Mouse (Mus musculus) embryonic facial prominence, embryonic 11.5 days (tissue): ENCODE data around the gene Nrcam. TPM values are rescaled to one million over a fixed set of nuclear protein-coding genes. Genes with fewer than 3 reads are reported as not detected.

Experiments
- ATAC-seq: fragments of 200-750 bp; cut with Nextera tagmentation; replicated peaks from 2 replicates; pipeline ENCODE4 v1.8.0; 2017; ENCODE audit warnings: low read depth; ENCODE audit not compliant: insufficient number of reproducible peaks, low FRiP score, low TSS enrichment
- DNase-seq: peaks from one replicate; pipeline ENCODE4 v3.0.0-alpha.2; 2015; ENCODE audit warnings: low spot score
- H3K27ac ChIP-seq: fragments of 300-500 bp; sonication (generic); replicated peaks from 2 replicates; pipeline ENCODE4 v1.5.1; 2014; ENCODE audit warnings: mild to moderate bottlenecking, low read depth, low read length, control low read depth
- H3K27me3 ChIP-seq: fragments of 300-500 bp; sonication (generic); 2 replicates; pipeline ENCODE4 v1.6.1; 2014; ENCODE audit warnings: mild to moderate bottlenecking, low read length, moderate library complexity, mixed read lengths; ENCODE audit not compliant: control insufficient read depth, insufficient read depth
- H3K36me3 ChIP-seq: fragments of 300-500 bp; sonication (generic); replicated peaks from 2 replicates; pipeline ENCODE4 v1.6.1; 2014; ENCODE audit warnings: low read depth, mild to moderate bottlenecking, low read length, moderate library complexity, mixed read lengths; ENCODE audit not compliant: control insufficient read depth, insufficient read depth
- H3K4me1 ChIP-seq: fragments of 300-500 bp; sonication (generic); 2 replicates; pipeline ENCODE4 v1.6.1; 2014; ENCODE audit warnings: low read length, mixed read lengths; ENCODE audit not compliant: control insufficient read depth, insufficient read depth
- H3K4me2 ChIP-seq: fragments of 300-500 bp; sonication (generic); 2 replicates; pipeline ENCODE4 v1.6.1; 2014; ENCODE audit warnings: low read depth, mild to moderate bottlenecking, control low read depth, low read length, moderate library complexity
- H3K4me3 ChIP-seq: fragments of 300-500 bp; sonication (generic); 2 replicates; pipeline ENCODE4 v1.5.1; 2014; ENCODE audit warnings: low read depth, low read length, control low read depth
- H3K9ac ChIP-seq: fragments of 300-500 bp; sonication (generic); replicated peaks from 2 replicates; pipeline ENCODE4 v1.6.1; 2014; ENCODE audit warnings: mild to moderate bottlenecking, control low read depth, low read length
- H3K9me3 ChIP-seq: fragments of 300-500 bp; sonication (generic); replicated peaks from 2 replicates; pipeline ENCODE4 v1.6.1; 2016; ENCODE audit warnings: mild to moderate bottlenecking, low read length, inconsistent platforms, mixed read lengths; ENCODE audit not compliant: control insufficient read depth
- WGBS: fragments of 180-500 bp; shearing (Covaris S2); extraction: QIAGEN DNeasy Blood & Tissue Kit; methylation state at CpG from one replicate; pipeline ENCODE4 v1.1.7; 2014; 5-methylcytosine and 5-hydroxymethylcytosine counted together
- polyA plus RNA-seq: library from polyadenylated mRNA; unstranded; fragments of >200 nt; fragmentation: Nextera tagmentation; extraction: Ambion mirVana; gene quantifications from 2 replicates; pipeline ENCODE4 v1.2.1, GENCODE M21; 2014

Gene Nrcam
- polyA plus RNA-seq, 1 experiment from 2014 or later, result 22.3 TPM

DNA sequence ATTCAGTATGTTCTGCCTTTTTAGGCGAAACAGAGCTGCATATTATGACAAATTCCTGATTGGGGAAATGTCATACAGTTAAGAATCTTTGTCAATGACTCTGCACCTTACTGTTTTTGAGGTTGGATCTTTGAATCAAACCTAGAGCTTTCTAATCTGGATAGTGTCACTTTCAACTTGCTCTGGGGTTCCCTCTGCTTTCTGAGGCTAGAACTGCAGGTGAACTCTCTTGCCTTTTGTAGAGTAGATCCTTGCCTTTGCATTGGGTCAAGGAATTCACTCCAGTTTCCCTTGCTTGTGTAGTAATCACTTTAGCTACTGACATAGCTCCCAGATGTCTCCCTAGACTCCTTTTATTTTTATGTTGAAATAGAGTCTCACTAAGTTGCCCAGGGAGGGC is 123.1 kb downstream of the Nrcam start:
- Histone ChIP-seq H3K36me3 (no peaks in the 10 kb centered on the region), H3K4me2 (no peak overlapping the region), H3K4me3 (no peak overlapping the region), H3K4me1 (no peaks in the 10 kb centered on the region), H3K27me3 (no peaks in the 10 kb centered on the region), H3K9ac (no peak overlapping the region), H3K27ac (no peak overlapping the region), H3K9me3 (no peaks in the 10 kb centered on the region)
- DNase-seq (no peak), ATAC-seq (no peak)
- WGBS, result 72% methylated on average over 1 of the region's 1 CpGs

DNA sequence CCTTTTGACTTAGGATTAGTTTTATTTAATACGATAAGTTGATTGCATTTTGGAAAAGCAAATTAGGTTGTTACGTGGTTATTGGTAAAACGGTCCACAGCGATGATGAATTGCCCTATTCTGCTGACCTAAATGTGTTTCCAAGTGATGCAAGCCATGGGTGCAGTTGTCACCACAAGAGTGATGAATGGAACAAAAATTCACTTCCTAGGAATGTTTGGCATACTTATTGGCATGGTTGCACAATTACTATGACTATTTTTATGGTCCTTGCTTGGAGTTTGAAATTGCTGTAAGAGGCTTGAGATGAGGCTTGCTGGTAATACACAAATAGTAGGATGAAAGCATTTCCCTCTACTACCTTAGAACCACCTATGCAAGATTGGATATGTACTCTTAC is 125.1 kb downstream of the Nrcam start:
- DNase-seq (no peak), ATAC-seq (no peak)
- Histone ChIP-seq H3K4me2 (no peak overlapping the region), H3K4me3 (no peak overlapping the region), H3K36me3 (no peaks in the 10 kb centered on the region), H3K27ac (no peak overlapping the region), H3K9me3 (no peaks in the 10 kb centered on the region), H3K9ac (no peak overlapping the region), H3K4me1 (no peaks in the 10 kb centered on the region), H3K27me3 (no peaks in the 10 kb centered on the region)
- WGBS, result 90% methylated on average over 4 of the region's 4 CpGs

DNA sequence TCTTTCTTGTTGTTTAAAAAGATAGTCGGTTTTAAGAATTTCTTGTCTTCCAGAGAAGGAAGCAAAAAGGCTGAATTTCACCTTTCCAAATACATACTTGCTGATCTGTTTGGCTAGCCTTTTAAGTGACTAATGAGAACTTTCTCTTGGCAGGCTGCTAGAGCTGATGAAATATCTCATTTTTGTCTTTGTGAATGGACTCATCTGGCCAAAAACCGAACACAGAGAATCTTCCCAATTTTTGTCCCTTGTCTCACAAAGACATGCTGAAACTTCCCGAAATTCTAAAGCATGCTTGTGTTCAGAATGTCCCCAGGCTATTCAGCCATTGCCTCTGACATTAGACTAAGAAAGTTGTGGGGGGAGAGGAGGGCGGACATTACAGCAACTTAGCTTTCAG is 129.3 kb downstream of the Nrcam start:
- H3K36me3 ChIP-seq, result no peaks in the 10 kb centered on the region
- 66% methylated on average over 4 of the region's 4 CpGs for WGBS
- no peak for ATAC-seq

DNA sequence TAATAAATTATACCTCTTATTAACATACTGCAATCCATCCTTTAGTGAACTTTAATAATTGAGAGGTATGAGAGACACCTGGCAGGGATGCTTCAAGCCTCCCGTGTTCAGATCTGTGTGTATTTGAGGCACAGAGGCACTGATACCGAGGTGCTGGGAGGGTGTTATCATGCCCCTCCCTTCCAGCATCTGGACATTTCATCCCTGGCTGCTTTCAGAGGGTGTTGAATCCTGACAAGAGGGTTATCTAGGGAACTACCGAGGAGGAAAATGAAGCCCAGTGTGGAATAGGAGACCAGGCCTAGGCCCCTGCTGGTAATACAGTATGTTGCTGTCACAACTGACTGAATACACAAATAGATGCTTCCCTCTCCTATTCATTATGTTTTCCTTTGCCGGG is 133.8 kb downstream of the Nrcam start:
- DNase-seq, result no peak
- Histone ChIP-seq H3K4me2 (no peak overlapping the region), H3K9ac (no peak overlapping the region), H3K4me3 (no peak overlapping the region), H3K27me3 (no peaks in the 10 kb centered on the region), H3K27ac (no peak overlapping the region), H3K36me3 (no peaks in the 10 kb centered on the region), H3K4me1 (no peaks in the 10 kb centered on the region), H3K9me3 (no peaks in the 10 kb centered on the region)
- WGBS, result 61% methylated on average over 4 of the region's 4 CpGs
- no peak for ATAC-seq

More for the DNA sequence above, 129.3 kb downstream of the Nrcam start:
- H3K4me1 ChIP-seq, result no peaks in the 10 kb centered on the region
- H3K9me3 ChIP-seq, result no peaks in the 10 kb centered on the region
- no peak for DNase-seq
- H3K4me3 ChIP-seq, result no peak overlapping the region
- no peak overlapping the region for H3K27ac ChIP-seq
- no peak overlapping the region for H3K9ac ChIP-seq
- H3K27me3 ChIP-seq, result no peaks in the 10 kb centered on the region
- no peak overlapping the region for H3K4me2 ChIP-seq

DNA sequence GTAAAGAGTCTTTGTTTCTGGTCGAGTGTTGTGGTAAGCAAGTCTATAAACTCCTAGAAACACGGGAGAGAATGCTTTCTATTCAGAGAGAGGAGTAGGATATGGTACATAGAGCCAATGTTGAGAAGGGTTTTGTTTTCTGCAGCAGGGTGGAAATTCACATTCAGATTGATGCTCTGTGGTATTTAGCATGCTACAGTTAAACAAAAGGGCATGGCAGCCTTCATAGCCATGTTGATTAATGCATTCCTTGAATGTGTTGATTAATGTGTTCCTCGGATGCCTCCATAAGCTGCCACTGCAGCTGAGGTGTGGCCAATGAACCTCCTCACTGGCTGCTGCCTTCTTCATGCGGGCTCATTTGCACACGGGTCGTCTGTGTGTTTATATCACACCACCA is 134.3 kb downstream of the Nrcam start:
- Histone ChIP-seq H3K9me3 (no peaks in the 10 kb centered on the region), H3K4me2 (no peak overlapping the region), H3K4me3 (no peak overlapping the region), H3K27me3 (no peaks in the 10 kb centered on the region), H3K4me1 (no peaks in the 10 kb centered on the region), H3K9ac (no peak overlapping the region), H3K36me3 (no peaks in the 10 kb centered on the region), H3K27ac (no peak overlapping the region)
- ATAC-seq (no peak), DNase-seq (no peak)
- 71% methylated on average over 6 of the region's 6 CpGs for WGBS

- no peak for DNase-seq
- H3K27me3 ChIP-seq, result no peaks in the 10 kb centered on the region
- H3K9me3 ChIP-seq, result no peaks in the 10 kb centered on the region
- no peaks in the 10 kb centered on the region for H3K4me1 ChIP-seq
- no peak overlapping the region for H3K4me3 ChIP-seq
- no peaks in the 10 kb centered on the region for H3K36me3 ChIP-seq
- H3K27ac ChIP-seq, result no peak overlapping the region
- no peak overlapping the region for H3K4me2 ChIP-seq
- 85% methylated on average over 5 of the region's 5 CpGs for WGBS
- no peak for ATAC-seq
- H3K9ac ChIP-seq, result no peak overlapping the region
These were observed 142.4 kb downstream of the Nrcam start for GRCm38 (mm10) chr12:44471073-44471472.

- Histone ChIP-seq H3K4me3 (no peak overlapping the region), H3K36me3 (no peaks in the 10 kb centered on the region), H3K4me1 (no peaks in the 10 kb centered on the region), H3K9ac (no peak overlapping the region), H3K27me3 (no peaks in the 10 kb centered on the region), H3K27ac (no peak overlapping the region), H3K4me2 (no peak overlapping the region), H3K9me3 (no peaks in the 10 kb centered on the region)
- DNase-seq (peak; percentile 5), ATAC-seq (no peak)
These were observed 146.7 kb downstream of the Nrcam start for GRCm38 (mm10) chr12:44475355-44475754.

GRCm38 (mm10) chr12:44479260-44480030 is 150.8 kb downstream of the Nrcam start:
- no peak for DNase-seq
- Histone ChIP-seq H3K4me2 (no peak overlapping the region), H3K9ac (no peak overlapping the region), H3K27me3 (no peaks in the 10 kb centered on the region), H3K4me3 (no peak overlapping the region), H3K4me1 (no peaks in the 10 kb centered on the region), H3K36me3 (no peaks in the 10 kb centered on the region), H3K27ac (no peak overlapping the region), H3K9me3 (no peaks in the 10 kb centered on the region)
- 77% methylated on average over 6 of the region's 6 CpGs for WGBS
- no peak for ATAC-seq
